In genomic region chr6:122491557-122491956, GRCm38 (mm10) we compare ENCODE assay signal across 8 mouse cellular contexts. TPM values are rescaled to one million over a fixed set of nuclear protein-coding genes. Genes with fewer than 3 reads are reported as not detected.
A peak's percentile ranks its signal among the peaks of the same experiment; 100 is the strongest.
DNase-seq lines count a peak whose midpoint lies in the region; ATAC-seq and TF ChIP-seq lines count a peak whose summit lies in the region.

No protein-coding gene starts in this region.

- no peaks in the 10 kb centered on the region for H3K36me3 ChIP-seq in embryonic facial prominence, embryonic 11.5 days (replicated peaks; ENCODE audit: control insufficient read depth, insufficient read depth, low read depth, low read length)
- H3K36me3 ChIP-seq in heart, embryonic 13.5 days: no peaks in the 10 kb centered on the region
- no peaks in the 10 kb centered on the region for H3K36me3 ChIP-seq in kidney, embryonic 14.5 days (ENCODE audit: control insufficient read depth, insufficient read depth, low read length)
- H3K36me3 ChIP-seq in liver, embryonic 11.5 days (ENCODE audit: control insufficient read depth, insufficient read depth, low read length): no peaks in the 10 kb centered on the region
- no peaks in the 10 kb centered on the region for H3K36me3 ChIP-seq in midbrain, postnatal 0 days (ENCODE audit: insufficient read depth, low read length)
- no peaks in the 10 kb centered on the region for H3K36me3 ChIP-seq in stomach, embryonic 16.5 days (ENCODE audit: control insufficient read depth, insufficient read depth, low read length)

- WGBS in embryonic facial prominence, embryonic 11.5 days: 0% methylated on average over 16 of the region's 16 CpGs
- WGBS in heart, embryonic 13.5 days: under 1% methylated on average over 16 of the region's 16 CpGs
- WGBS in kidney, embryonic 14.5 days: under 1% methylated on average over 16 of the region's 16 CpGs
- under 1% methylated on average over 16 of the region's 16 CpGs for WGBS in liver, embryonic 11.5 days
- WGBS in midbrain, postnatal 0 days: under 1% methylated on average over 16 of the region's 16 CpGs
- under 1% methylated on average over 16 of the region's 16 CpGs for WGBS in stomach, embryonic 16.5 days

- no peak for TF ChIP-seq CTCF in midbrain, postnatal 0 days (IDR thresholded peaks at IDR 0.05)

- H3K4me2 ChIP-seq in embryonic facial prominence, embryonic 11.5 days (ENCODE audit: low read depth, low read length): peak overlapping the region; percentile 45
- H3K4me2 ChIP-seq in heart, embryonic 13.5 days: peak overlapping the region; percentile 81
- H3K4me2 ChIP-seq in kidney, embryonic 14.5 days (replicated peaks; ENCODE audit: low read depth, low read length): peak overlapping the region; percentile 64
- peak overlapping the region; percentile 61 for H3K4me2 ChIP-seq in liver, embryonic 11.5 days
- peak overlapping the region; percentile 55 for H3K4me2 ChIP-seq in midbrain, postnatal 0 days (ENCODE audit: low read depth, low read length, poor library complexity, severe bottlenecking)
- peak overlapping the region; percentile 74 for H3K4me2 ChIP-seq in stomach, embryonic 16.5 days (ENCODE audit: low read depth, low read length)

- H3K9ac ChIP-seq in embryonic facial prominence, embryonic 11.5 days (replicated peaks; ENCODE audit: low read length): peak overlapping the region; percentile 70
- H3K9ac ChIP-seq in heart, embryonic 13.5 days: peak overlapping the region; percentile 76
- peak overlapping the region; percentile 61 for H3K9ac ChIP-seq in kidney, embryonic 14.5 days (ENCODE audit: low read depth, low read length)
- peak overlapping the region; percentile 22; the same call in 1 of the 2 replicates for H3K9ac ChIP-seq in liver, embryonic 11.5 days (ENCODE audit: low read depth, low read length)
- H3K9ac ChIP-seq in midbrain, postnatal 0 days (replicated peaks; ENCODE audit: low read length, poor library complexity, severe bottlenecking): peak overlapping the region; percentile 50
- peak overlapping the region; percentile 65 for H3K9ac ChIP-seq in stomach, embryonic 16.5 days (ENCODE audit: low read length)

- H3K9me3 ChIP-seq in embryonic facial prominence, embryonic 11.5 days (replicated peaks; ENCODE audit: control insufficient read depth, low read length): no peaks in the 10 kb centered on the region
- no peaks in the 10 kb centered on the region for H3K9me3 ChIP-seq in heart, embryonic 13.5 days
- no peaks in the 10 kb centered on the region for H3K9me3 ChIP-seq in kidney, embryonic 14.5 days (ENCODE audit: control insufficient read depth, low read length)
- no peaks in the 10 kb centered on the region for H3K9me3 ChIP-seq in liver, embryonic 11.5 days (ENCODE audit: control insufficient read depth, low read length)
- no peaks in the 10 kb centered on the region for H3K9me3 ChIP-seq in midbrain, postnatal 0 days (ENCODE audit: low read length)
- no peaks in the 10 kb centered on the region for H3K9me3 ChIP-seq in stomach, embryonic 16.5 days (replicated peaks; ENCODE audit: control insufficient read depth, low read length)

- no peaks in the 10 kb centered on the region for H3K27me3 ChIP-seq in embryonic facial prominence, embryonic 11.5 days (ENCODE audit: control insufficient read depth, insufficient read depth, low read length)
- peaks cover 28% of the 10 kb centered on the region for H3K27me3 ChIP-seq in heart, embryonic 13.5 days (replicated peaks)
- H3K27me3 ChIP-seq in kidney, embryonic 14.5 days (ENCODE audit: control insufficient read depth, insufficient read depth, low read length): no peaks in the 10 kb centered on the region
- peaks cover 80% of the 10 kb centered on the region for H3K27me3 ChIP-seq in liver, embryonic 11.5 days (replicated peaks; ENCODE audit: control insufficient read depth, insufficient read depth, low read length)
- H3K27me3 ChIP-seq in midbrain, postnatal 0 days (ENCODE audit: insufficient read depth, low read length): no peaks in the 10 kb centered on the region
- no peaks in the 10 kb centered on the region for H3K27me3 ChIP-seq in stomach, embryonic 16.5 days (ENCODE audit: control insufficient read depth, insufficient read depth, low read length)

- peaks cover 4% of the 10 kb centered on the region; the same call in 1 of the 2 replicates for H3K4me1 ChIP-seq in embryonic facial prominence, embryonic 11.5 days (ENCODE audit: control insufficient read depth, insufficient read depth, low read length)
- H3K4me1 ChIP-seq in heart, embryonic 13.5 days: peaks cover 39% of the 10 kb centered on the region
- peaks cover 11% of the 10 kb centered on the region; the same call in 1 of the 2 replicates for H3K4me1 ChIP-seq in kidney, embryonic 14.5 days (ENCODE audit: control insufficient read depth, insufficient read depth, low read length)
- H3K4me1 ChIP-seq in liver, embryonic 11.5 days (replicated peaks; ENCODE audit: control insufficient read depth, insufficient read depth, low read length): no peaks in the 10 kb centered on the region; the same call in 1 of the 2 replicates
- 0 out of 2 replicates have a peak, but pooled peaks cover 3% of the 10 kb centered on the region for H3K4me1 ChIP-seq in midbrain, postnatal 0 days (ENCODE audit: insufficient read depth, low read length)
- peaks cover 23% of the 10 kb centered on the region for H3K4me1 ChIP-seq in stomach, embryonic 16.5 days (ENCODE audit: control insufficient read depth, insufficient read depth, low read length)

- H3K27ac ChIP-seq in embryonic facial prominence, embryonic 11.5 days (replicated peaks; ENCODE audit: low read depth, low read length): peak overlapping the region; percentile 69
- peak overlapping the region; percentile 66 for H3K27ac ChIP-seq in heart, embryonic 13.5 days (replicated peaks)
- H3K27ac ChIP-seq in kidney, embryonic 14.5 days (ENCODE audit: low read depth, low read length): peak overlapping the region; percentile 73
- no peak overlapping the region for H3K27ac ChIP-seq in liver, embryonic 11.5 days (ENCODE audit: low read depth, low read length)
- peak overlapping the region; percentile 58 for H3K27ac ChIP-seq in midbrain, postnatal 0 days (ENCODE audit: low read depth, low read length)
- peak overlapping the region; percentile 58; the same call in 1 of the 2 replicates for H3K27ac ChIP-seq in stomach, embryonic 16.5 days (ENCODE audit: low read length)

- peak; percentile 28 for DNase-seq in thymus, postnatal 4 days
- no peak for DNase-seq in thymus, postnatal 0 days (ENCODE audit: low spot score)
- peak; percentile 97 for DNase-seq in embryonic facial prominence, embryonic 11.5 days (ENCODE audit: low spot score)
- peak; percentile 81 for DNase-seq in liver, embryonic 11.5 days (ENCODE audit: low spot score)
- peak; percentile 91 for DNase-seq in midbrain, postnatal 0 days (ENCODE audit: low spot score)

- peak; percentile 81 for ATAC-seq in embryonic facial prominence, embryonic 11.5 days (replicated peaks; ENCODE audit: insufficient number of reproducible peaks, low FRiP score, low TSS enrichment, low read depth)
- ATAC-seq in heart, embryonic 13.5 days (ENCODE audit: extremely low read depth, insufficient number of reproducible peaks, low FRiP score, low TSS enrichment): peak; percentile 62
- peak; percentile 92 for ATAC-seq in kidney, embryonic 14.5 days (ENCODE audit: low FRiP score, low TSS enrichment)
- ATAC-seq in liver, embryonic 11.5 days (replicated peaks; ENCODE audit: low FRiP score): peak; percentile 76
- ATAC-seq in midbrain, postnatal 0 days (ENCODE audit: low FRiP score): peak; percentile 81
- ATAC-seq in stomach, embryonic 16.5 days (ENCODE audit: insufficient read depth, low FRiP score): peak; percentile 90

- H3K4me3 ChIP-seq in embryonic facial prominence, embryonic 11.5 days (ENCODE audit: low read depth, low read length): peak overlapping the region; percentile 36
- H3K4me3 ChIP-seq in heart, embryonic 13.5 days: peak overlapping the region; percentile 54
- peak overlapping the region; percentile 39 for H3K4me3 ChIP-seq in kidney, embryonic 14.5 days (ENCODE audit: low read length)
- peak overlapping the region; percentile 44 for H3K4me3 ChIP-seq in liver, embryonic 11.5 days (ENCODE audit: low read depth, low read length)
- peak overlapping the region; percentile 36 for H3K4me3 ChIP-seq in midbrain, postnatal 0 days (ENCODE audit: low read depth, low read length)
- H3K4me3 ChIP-seq in stomach, embryonic 16.5 days (replicated peaks; ENCODE audit: low read length): peak overlapping the region; percentile 49

RNA-seq across cellular contexts. Expression of gene Rimklb, which starts 7.0 kb away (rescaled TPM):
- polyA plus RNA-seq in thymus, postnatal 0 days (2015; fragmentation: Nextera tagmentation; extraction: Ambion mirVana): 1.5 and 1.9 TPM in 2 replicates
- polyA plus RNA-seq in embryonic facial prominence, embryonic 11.5 days (2014; fragmentation: Nextera tagmentation; extraction: Ambion mirVana): 50.8 and 62.3 TPM in 2 replicates
- polyA plus RNA-seq in heart, embryonic 13.5 days (2015; fragmentation: Nextera tagmentation; extraction: Ambion mirVana): 5.3 and 6.0 TPM in 2 replicates
- 19.9 and 23.2 TPM in 2 replicates for polyA plus RNA-seq in kidney, embryonic 14.5 days (2014; fragmentation: Nextera tagmentation; extraction: Ambion mirVana)
- 7.7 and 8.1 TPM in 2 replicates for polyA plus RNA-seq in liver, embryonic 11.5 days (2014; fragmentation: Nextera tagmentation; extraction: Ambion mirVana)
- total RNA-seq in midbrain, postnatal 0 days (2014; rRNA removed): 134 and 164 TPM in 2 replicates
- polyA plus RNA-seq in midbrain, postnatal 0 days (2015; fragmentation: Nextera tagmentation; extraction: Ambion mirVana): 114 and 120 TPM in 2 replicates
- 6.6 and 7.3 TPM in 2 replicates for polyA plus RNA-seq in stomach, embryonic 16.5 days (2015; fragmentation: Nextera tagmentation; extraction: Ambion mirVana)

RNA-seq across cellular contexts. Expression of gene Mfap5, which starts 14.1 kb away (rescaled TPM):
- polyA plus RNA-seq in thymus, postnatal 0 days (2015; fragmentation: Nextera tagmentation; extraction: Ambion mirVana): 58.9 and 65.3 TPM in 2 replicates
- polyA plus RNA-seq in embryonic facial prominence, embryonic 11.5 days (2014; fragmentation: Nextera tagmentation; extraction: Ambion mirVana): 0.60 and 1.9 TPM in 2 replicates
- 13.7 and 13.8 TPM in 2 replicates for polyA plus RNA-seq in heart, embryonic 13.5 days (2015; fragmentation: Nextera tagmentation; extraction: Ambion mirVana)
- polyA plus RNA-seq in kidney, embryonic 14.5 days (2014; fragmentation: Nextera tagmentation; extraction: Ambion mirVana): 10.4 and 12.8 TPM in 2 replicates
- 0.67 and 0.96 TPM in 2 replicates for polyA plus RNA-seq in liver, embryonic 11.5 days (2014; fragmentation: Nextera tagmentation; extraction: Ambion mirVana)
- total RNA-seq in midbrain, postnatal 0 days (2014; rRNA removed): 1.9 and 2.5 TPM in 2 replicates
- polyA plus RNA-seq in midbrain, postnatal 0 days (2015; fragmentation: Nextera tagmentation; extraction: Ambion mirVana): 6.5 and 10.1 TPM in 2 replicates
- 86.4 and 115 TPM in 2 replicates for polyA plus RNA-seq in stomach, embryonic 16.5 days (2015; fragmentation: Nextera tagmentation; extraction: Ambion mirVana)

Comparison
In these comparisons a context has a peak if more than half of its experiments do, and no peak if none do; other contexts are left out.
1. H3K9ac ChIP-seq: peak in every context shown above with its lines; median percentile 76 in heart, embryonic 13.5 days; 70 in embryonic facial prominence, embryonic 11.5 days; 65 in stomach, embryonic 16.5 days; 61 in kidney, embryonic 14.5 days; 50 in midbrain, postnatal 0 days; 22 in liver, embryonic 11.5 days.